18 mouse cellular contexts compared by ENCODE assay signal in the genomic region with DNA sequence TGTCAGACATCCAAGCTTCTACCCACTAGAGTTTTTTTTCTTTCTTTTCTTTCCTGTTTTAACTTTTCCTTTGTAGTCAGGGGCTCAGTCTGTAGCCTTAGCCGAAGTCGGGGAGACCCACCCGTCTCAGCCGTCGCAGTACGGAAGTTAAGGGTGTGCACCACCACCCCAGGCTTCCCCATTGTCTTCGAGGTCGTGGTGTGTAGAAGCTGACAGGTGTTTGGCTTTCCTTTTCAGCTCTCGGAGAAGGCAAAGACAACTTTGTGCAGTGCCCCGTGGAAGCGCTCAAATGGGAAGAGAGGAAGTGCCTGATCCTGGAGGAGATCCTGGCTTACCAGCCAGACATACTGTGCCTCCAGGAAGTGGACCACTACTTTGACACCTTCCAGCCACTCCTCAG.
"Had no signal": no experiment of that assay in that cellular context is flagged by ENCODE, and none has a peak within 500 bp of the region (broad histone marks: within the 10 kb centered on the region; RNA-seq: fewer than 3 reads in every experiment).

No protein-coding gene starts in this region.

- H3K4me1 ChIP-seq: midbrain, embryonic 12.5 days; midbrain, embryonic 15.5 days; neural tube, embryonic 13.5 days had no signal

- H3K9me3 ChIP-seq: limb, embryonic 12.5 days; limb, embryonic 15.5 days; midbrain, embryonic 12.5 days; midbrain, embryonic 15.5 days; neural tube, embryonic 13.5 days; stomach, embryonic 15.5 days had no signal

- H3K4me3 ChIP-seq: limb, embryonic 12.5 days; limb, embryonic 15.5 days; midbrain, embryonic 12.5 days; midbrain, embryonic 15.5 days; neural tube, embryonic 13.5 days; stomach, embryonic 15.5 days had no signal

- DNase-seq: kidney, adult 11 months; kidney, adult 9 months; kidney, postnatal 14 days; kidney, postnatal 4 days; liver, postnatal 0 days; lung, embryonic 14.5 days; retina, postnatal 1 day; right cerebral cortex, postnatal 25 days; spleen, adult 18-20 months; thymus, adult 2 months; thymus, postnatal 14 days; thymus, postnatal 4 days had no signal

- H3K27me3 ChIP-seq: limb, embryonic 12.5 days; limb, embryonic 15.5 days; midbrain, embryonic 12.5 days; midbrain, embryonic 15.5 days; neural tube, embryonic 13.5 days; stomach, embryonic 15.5 days had no signal
